Mouse (Mus musculus) hindbrain, embryonic 11.5 days (tissue): Measurements from ENCODE around the gene Myh7. TPM values are rescaled to one million over a fixed set of nuclear protein-coding genes. Genes with fewer than 3 reads are reported as not detected.
"Not testable (repeated sequence)": the region's sequence is repeated elsewhere in the genome, so short reads cannot be mapped to it uniquely, and the experiment has no call there.

Experiments used
- ATAC-seq: fragments of 200-750 bp; cut with Nextera tagmentation; 2 replicates; pipeline ENCODE4 v1.8.0; 2017; ENCODE audit warnings: mild to moderate bottlenecking, moderate TSS enrichment, moderate library complexity; ENCODE audit not compliant: low FRiP score
- DNase-seq: peaks from one replicate; pipeline ENCODE4 v3.0.0-alpha.2; 2015; ENCODE audit warnings: low spot score
- H3K27ac ChIP-seq: fragments of 300-500 bp; sonication (generic); 2 replicates; pipeline ENCODE4 v1.5.1; 2014; ENCODE audit warnings: mild to moderate bottlenecking, low read depth, low read length
- H3K27me3 ChIP-seq: fragments of 300-500 bp; sonication (generic); 2 replicates; pipeline ENCODE4 v1.6.1; 2014; ENCODE audit warnings: mild to moderate bottlenecking, low read length, moderate library complexity, mixed read lengths; ENCODE audit not compliant: control insufficient read depth, insufficient read depth
- H3K36me3 ChIP-seq: fragments of 300-500 bp; sonication (generic); 2 replicates; pipeline ENCODE4 v1.6.1; 2014; ENCODE audit warnings: mild to moderate bottlenecking, low read length, moderate library complexity, mixed read lengths; ENCODE audit not compliant: control insufficient read depth, insufficient read depth
- H3K4me1 ChIP-seq: fragments of 300-500 bp; sonication (generic); replicated peaks from 2 replicates; pipeline ENCODE4 v1.6.1; 2014; ENCODE audit warnings: low read length, mixed read lengths; ENCODE audit not compliant: control insufficient read depth, insufficient read depth
- H3K4me2 ChIP-seq: fragments of 300-500 bp; sonication (generic); replicated peaks from 2 replicates; pipeline ENCODE4 v1.6.1; 2014; ENCODE audit warnings: mild to moderate bottlenecking, low read depth, low read length
- H3K4me3 ChIP-seq: fragments of 300-500 bp; sonication (generic); 2 replicates; pipeline ENCODE4 v1.5.1; 2014; ENCODE audit warnings: low read depth, low read length
- H3K9ac ChIP-seq: fragments of 300-500 bp; sonication (generic); 2 replicates; pipeline ENCODE4 v1.6.1; 2014; ENCODE audit warnings: low read depth, low read length
- H3K9me3 ChIP-seq: fragments of 300-500 bp; sonication (generic); 2 replicates; pipeline ENCODE4 v1.6.1; 2016; ENCODE audit warnings: low read length; ENCODE audit not compliant: control insufficient read depth
- WGBS: fragments of 180-500 bp; shearing (Covaris S2); extraction: QIAGEN DNeasy Blood & Tissue Kit; methylation state at CpG from one replicate; pipeline ENCODE4 v1.1.7; 2014; 5-methylcytosine and 5-hydroxymethylcytosine counted together
- polyA plus RNA-seq: library from polyadenylated mRNA; unstranded; fragments of >200 nt; fragmentation: Nextera tagmentation; extraction: Ambion mirVana; gene quantifications from 2 replicates; pipeline ENCODE4 v1.2.1, GENCODE M21; 2014

The Myh7 gene
- polyA plus RNA-seq: 1.8 and 3.3 TPM in 2 replicates

GRCm38 (mm10) chr14:54994136-54994868, at the start of gene Myh7:
Myh7 (minus strand) TSS chr14:54994626.
- H3K36me3 ChIP-seq: no peaks in the 10 kb centered on the region
- H3K4me3 ChIP-seq: no peak within 1 kb of the TSS
- no peak within 1 kb of the TSS for H3K4me2 ChIP-seq
- peaks cover 2% of the 10 kb centered on the region; the same call in 1 of the 2 replicates for H3K4me1 ChIP-seq
- H3K9me3 ChIP-seq: no peaks in the 10 kb centered on the region
- ATAC-seq (0 out of 2 replicates have a peak, but pooled peaks have one; percentile 27), DNase-seq (no peak)
- 0 out of 2 replicates have a peak within 1 kb of the TSS, but pooled peaks have one; percentile 15 for H3K9ac ChIP-seq
- 54% methylated on average over 11 of the region's 11 CpGs for WGBS
- H3K27ac ChIP-seq: 0 out of 2 replicates have a peak within 1 kb of the TSS, but pooled peaks have one; percentile 48
- no peaks in the 10 kb centered on the region for H3K27me3 ChIP-seq

DNA sequence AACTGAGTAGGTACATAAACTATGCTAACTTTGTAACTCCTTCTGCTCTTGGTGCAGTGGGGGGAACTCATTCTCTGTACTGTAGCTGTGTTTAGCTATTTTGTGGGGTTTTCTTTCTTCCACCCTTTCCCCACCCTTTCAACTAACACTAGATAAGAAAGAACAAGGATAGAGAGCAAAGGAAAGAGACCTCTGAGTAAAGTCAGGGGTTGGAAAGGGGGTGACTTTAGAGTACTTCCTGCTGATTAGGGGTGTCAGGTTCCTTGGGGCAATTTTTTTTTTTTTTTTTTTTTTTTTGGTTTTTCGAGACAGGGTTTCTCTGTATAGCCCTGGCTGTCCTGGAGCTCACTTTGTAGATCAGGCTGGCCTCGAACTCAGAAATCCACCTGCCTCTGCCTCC, 49.3 kb upstream of the Myh7 start:
- not testable (repeated sequence) for H3K4me1 ChIP-seq, DNase-seq

GRCm38 (mm10) chr14:55032695-55033225, 38.3 kb upstream of the Myh7 start:
- Histone ChIP-seq H3K4me2 (no peak overlapping the region; the same call in 1 of the 2 replicates), H3K9ac (0 out of 2 replicates have a peak overlapping the region, but pooled peaks have one; percentile 11), H3K9me3 (no peaks in the 10 kb centered on the region), H3K27ac (no peak overlapping the region), H3K27me3 (no peaks in the 10 kb centered on the region), H3K4me1 (peaks cover 2% of the 10 kb centered on the region; the same call in 1 of the 2 replicates), H3K4me3 (no peak overlapping the region), H3K36me3 (no peaks in the 10 kb centered on the region)
- ATAC-seq: no peak
- no peak for DNase-seq
- WGBS: 40% methylated on average over 19 of the region's 19 CpGs

More for the DNA sequence above, 49.3 kb upstream of the Myh7 start:
- not testable (repeated sequence) for H3K9me3 ChIP-seq, H3K27ac ChIP-seq, H3K9ac ChIP-seq, H3K4me3 ChIP-seq, H3K4me2 ChIP-seq, H3K27me3 ChIP-seq, H3K36me3 ChIP-seq, ATAC-seq
- no CpG with 5 or more reads among the region's 2 CpGs for WGBS

- WGBS: 5% methylated on average over 11 of the region's 11 CpGs
- H3K4me3 ChIP-seq: no peak overlapping the region
- H3K36me3 ChIP-seq: no peaks in the 10 kb centered on the region
- H3K4me2 ChIP-seq: peak overlapping the region; percentile 32
- peaks cover 2% of the 10 kb centered on the region; the same call in 1 of the 2 replicates for H3K4me1 ChIP-seq
- no peaks in the 10 kb centered on the region for H3K27me3 ChIP-seq
- peak overlapping the region; percentile 86 for H3K27ac ChIP-seq
- H3K9me3 ChIP-seq: no peaks in the 10 kb centered on the region
- H3K9ac ChIP-seq: no peak overlapping the region
- ATAC-seq (peak; percentile 55), DNase-seq (peak; percentile 61)
Observed at GRCm38 (mm10) chr14:55029034-55029698, 34.7 kb upstream of the Myh7 start.

DNA sequence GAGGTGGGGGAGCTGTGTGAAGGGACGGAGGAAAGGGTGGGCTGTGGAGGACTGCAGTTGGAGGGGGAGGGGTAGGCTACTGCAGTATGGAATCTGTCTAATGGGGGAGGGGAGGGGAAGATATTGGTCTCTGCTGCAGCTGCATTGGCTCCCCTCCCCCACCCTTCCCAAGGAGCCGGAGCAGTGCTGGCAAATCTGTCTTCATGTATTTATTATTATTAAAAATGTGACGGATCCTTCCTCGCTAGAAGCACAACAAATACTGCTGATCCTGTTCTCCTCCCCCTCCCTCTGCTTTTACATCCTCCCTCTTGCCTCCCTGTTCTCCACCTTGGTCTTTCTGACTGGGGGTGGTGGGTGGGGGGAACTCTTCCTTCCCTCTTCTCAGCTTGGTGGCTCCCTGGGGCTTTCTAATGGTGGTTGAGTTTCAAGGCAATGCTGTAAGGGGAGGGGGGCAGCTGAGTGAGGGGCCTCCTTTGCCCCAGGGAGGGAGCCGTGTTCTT, 34.0 kb upstream of the Myh7 start:
- 21% methylated on average over 5 of the region's 5 CpGs for WGBS
- Histone ChIP-seq H3K27ac (peak overlapping the region; percentile 86), H3K4me3 (no peak overlapping the region), H3K9ac (0 out of 2 replicates have a peak overlapping the region, but pooled peaks have one; percentile 20), H3K36me3 (no peaks in the 10 kb centered on the region), H3K4me1 (peaks cover 2% of the 10 kb centered on the region; the same call in 1 of the 2 replicates), H3K9me3 (no peaks in the 10 kb centered on the region), H3K27me3 (no peaks in the 10 kb centered on the region), H3K4me2 (peak overlapping the region; percentile 32)
- DNase-seq (peak; percentile 78), ATAC-seq (peak; percentile 89)

- no peak overlapping the region for H3K9ac ChIP-seq
- no peaks in the 10 kb centered on the region for H3K36me3 ChIP-seq
- no peaks in the 10 kb centered on the region for H3K27me3 ChIP-seq
- peak; percentile 48 for DNase-seq
- H3K9me3 ChIP-seq: no peaks in the 10 kb centered on the region
- H3K4me2 ChIP-seq: no peak overlapping the region
- ATAC-seq: peak; percentile 23; the same call in 1 of the 2 replicates
- WGBS: 12% methylated on average over 6 of the region's 6 CpGs
- H3K4me1 ChIP-seq: peaks cover 2% of the 10 kb centered on the region; the same call in 1 of the 2 replicates
- H3K27ac ChIP-seq: peak overlapping the region; percentile 86
- H3K4me3 ChIP-seq: no peak overlapping the region
Observed at GRCm38 (mm10) chr14:55027653-55028052, 33.2 kb upstream of the Myh7 start.

GRCm38 (mm10) chr14:55027251-55027650, 32.8 kb upstream of the Myh7 start:
- H3K4me1 ChIP-seq: peaks cover 2% of the 10 kb centered on the region; the same call in 1 of the 2 replicates
- H3K27ac ChIP-seq: peak overlapping the region; percentile 86
- DNase-seq (peak; percentile 50), ATAC-seq (no peak)
- no peaks in the 10 kb centered on the region for H3K9me3 ChIP-seq
- H3K4me2 ChIP-seq: no peak overlapping the region
- H3K27me3 ChIP-seq: no peaks in the 10 kb centered on the region
- no peak overlapping the region for H3K9ac ChIP-seq
- H3K36me3 ChIP-seq: no peaks in the 10 kb centered on the region
- H3K4me3 ChIP-seq: no peak overlapping the region
- 14% methylated on average over 5 of the region's 5 CpGs for WGBS

- no peak overlapping the region for H3K4me2 ChIP-seq
- no peaks in the 10 kb centered on the region for H3K9me3 ChIP-seq
- peaks cover 2% of the 10 kb centered on the region; the same call in 1 of the 2 replicates for H3K4me1 ChIP-seq
- no peak overlapping the region for H3K27ac ChIP-seq
- H3K36me3 ChIP-seq: 0 out of 2 replicates have a peak, but pooled peaks cover under 1% of the 10 kb centered on the region
- no peaks in the 10 kb centered on the region for H3K27me3 ChIP-seq
- H3K9ac ChIP-seq: no peak overlapping the region
- ATAC-seq: no peak
- H3K4me3 ChIP-seq: no peak overlapping the region
- no peak for DNase-seq
- WGBS: 80% methylated on average over 5 of the region's 5 CpGs
Observed at GRCm38 (mm10) chr14:55025527-55025926, 31.1 kb upstream of the Myh7 start.
